Mouse (Mus musculus) neural tube, embryonic 13.5 days (tissue): Measurements from ENCODE around the gene Macf1. TPM values are rescaled to one million over a fixed set of nuclear protein-coding genes. Genes with fewer than 3 reads are reported as not detected.

ENCODE experiments used
- ATAC-seq: fragments of 200-750 bp; cut with Nextera tagmentation; 2 replicates; pipeline ENCODE4 v1.8.0; 2017; ENCODE audit warnings: low read depth, mild to moderate bottlenecking, moderate TSS enrichment, moderate library complexity
- H3K27ac ChIP-seq: fragments of 300-500 bp; sonication (generic); replicated peaks from 2 replicates; pipeline ENCODE4 v1.5.1; 2015; ENCODE audit warnings: moderate library complexity, mild to moderate bottlenecking, inconsistent platforms
- H3K27me3 ChIP-seq: fragments of 300-500 bp; sonication (generic); 2 replicates; pipeline ENCODE4 v1.6.1; 2015; ENCODE audit warnings: mild to moderate bottlenecking, inconsistent platforms
- H3K36me3 ChIP-seq: fragments of 300-500 bp; sonication (generic); 2 replicates; pipeline ENCODE4 v1.6.1; 2015; ENCODE audit warnings: mild to moderate bottlenecking, inconsistent platforms
- H3K4me1 ChIP-seq: fragments of 300-500 bp; sonication (generic); replicated peaks from 2 replicates; pipeline ENCODE4 v1.6.1; 2015; ENCODE audit warnings: inconsistent platforms
- H3K4me2 ChIP-seq: fragments of 300-500 bp; sonication (generic); 2 replicates; pipeline ENCODE4 v1.6.1; 2015; ENCODE audit warnings: inconsistent platforms, mild to moderate bottlenecking, moderate library complexity
- H3K4me3 ChIP-seq: fragments of 300-500 bp; sonication (generic); 2 replicates; pipeline ENCODE4 v1.5.1; 2015; ENCODE audit warnings: mild to moderate bottlenecking, inconsistent platforms
- H3K9ac ChIP-seq: fragments of 300-500 bp; sonication (generic); 2 replicates; pipeline ENCODE4 v1.6.1; 2015; ENCODE audit warnings: moderate library complexity, mild to moderate bottlenecking, inconsistent platforms
- H3K9me3 ChIP-seq: fragments of 300-500 bp; sonication (generic); 2 replicates; pipeline ENCODE4 v1.6.1; 2016; ENCODE audit warnings: inconsistent platforms
- WGBS: fragments of 180-500 bp; shearing (Covaris S2); methylation state at CpG from one replicate; pipeline ENCODE4 v1.1.7; 2015; 5-methylcytosine and 5-hydroxymethylcytosine counted together
- polyA plus RNA-seq: library from polyadenylated mRNA; unstranded; fragments of >200 nt; fragmentation: Nextera tagmentation; extraction: Ambion mirVana; gene quantifications from 2 replicates; pipeline ENCODE4 v1.2.1, GENCODE M21; 2015

The Macf1 gene
- polyA plus RNA-seq, 1 experiment from 2014 or later: 57.7 TPM

DNA sequence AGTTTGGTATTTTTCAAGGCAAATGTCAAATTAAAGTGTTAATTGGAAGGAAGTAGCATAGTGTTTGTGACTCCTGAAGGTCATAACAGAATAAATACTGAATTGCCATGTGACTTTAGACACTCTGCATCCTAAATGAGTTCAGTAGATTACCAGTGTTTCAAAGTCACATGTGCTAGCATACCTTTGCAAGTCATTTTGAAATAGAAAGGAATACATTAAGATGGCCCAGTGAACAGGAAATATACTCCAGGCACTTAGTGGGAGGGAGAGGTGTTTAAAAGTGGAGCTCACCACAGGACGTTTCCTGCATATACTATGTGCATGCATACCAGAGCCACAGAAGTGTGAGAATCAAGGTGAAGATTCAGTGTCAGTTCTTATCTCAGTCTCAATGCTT, 174.0 kb downstream of the Macf1 start:
- Histone ChIP-seq H3K27me3 (no peaks in the 10 kb centered on the region), H3K9me3 (no peaks in the 10 kb centered on the region), H3K9ac (no peak overlapping the region), H3K4me2 (no peak overlapping the region), H3K4me3 (no peak overlapping the region), H3K27ac (no peak overlapping the region), H3K36me3 (peaks cover 77% of the 10 kb centered on the region), H3K4me1 (no peaks in the 10 kb centered on the region)
- no peak for ATAC-seq
- WGBS: 47% methylated on average over 1 of the region's 1 CpGs

DNA sequence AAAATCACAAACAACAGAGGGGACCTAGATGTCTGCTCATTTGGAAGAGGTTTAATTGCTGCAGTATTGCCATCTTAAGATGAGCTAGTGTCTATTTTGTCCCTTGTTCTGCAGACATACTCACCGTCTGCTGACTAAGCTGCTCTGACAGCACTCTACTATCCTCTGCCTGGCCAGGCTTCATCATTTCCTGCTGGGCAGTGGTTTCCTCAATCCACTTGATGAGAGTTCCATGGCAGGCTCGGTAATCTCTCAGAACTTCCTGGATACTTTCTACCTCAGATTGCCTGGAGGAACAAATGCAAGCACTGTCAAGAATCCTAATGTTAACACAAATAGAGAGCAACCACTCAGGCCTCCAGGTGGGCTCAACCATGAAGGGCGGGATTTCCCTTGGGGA, 195.1 kb downstream of the Macf1 start:
- Histone ChIP-seq H3K36me3 (peaks cover 88% of the 10 kb centered on the region), H3K27ac (no peak overlapping the region), H3K27me3 (no peaks in the 10 kb centered on the region), H3K9me3 (no peaks in the 10 kb centered on the region), H3K4me1 (no peaks in the 10 kb centered on the region), H3K4me2 (no peak overlapping the region), H3K9ac (no peak overlapping the region), H3K4me3 (no peak overlapping the region)
- 87% methylated on average over 3 of the region's 3 CpGs for WGBS
- no peak for ATAC-seq

GRCm38 (mm10) chr4:123479991-123480390, 204.2 kb downstream of the Macf1 start:
- 95% methylated on average over 4 of the region's 4 CpGs for WGBS

GRCm38 (mm10) chr4:123478655-123479433, 205.3 kb downstream of the Macf1 start:
- no peak for ATAC-seq
- Histone ChIP-seq H3K9ac (no peak overlapping the region), H3K36me3 (peaks cover 85% of the 10 kb centered on the region)

More at GRCm38 (mm10) chr4:123479991-123480390, 204.2 kb downstream of the Macf1 start:
- ATAC-seq: no peak
- Histone ChIP-seq H3K4me2 (no peak overlapping the region), H3K4me1 (no peaks in the 10 kb centered on the region), H3K27ac (no peak overlapping the region), H3K9ac (no peak overlapping the region), H3K27me3 (no peaks in the 10 kb centered on the region), H3K36me3 (peaks cover 81% of the 10 kb centered on the region), H3K9me3 (no peaks in the 10 kb centered on the region), H3K4me3 (no peak overlapping the region)

DNA sequence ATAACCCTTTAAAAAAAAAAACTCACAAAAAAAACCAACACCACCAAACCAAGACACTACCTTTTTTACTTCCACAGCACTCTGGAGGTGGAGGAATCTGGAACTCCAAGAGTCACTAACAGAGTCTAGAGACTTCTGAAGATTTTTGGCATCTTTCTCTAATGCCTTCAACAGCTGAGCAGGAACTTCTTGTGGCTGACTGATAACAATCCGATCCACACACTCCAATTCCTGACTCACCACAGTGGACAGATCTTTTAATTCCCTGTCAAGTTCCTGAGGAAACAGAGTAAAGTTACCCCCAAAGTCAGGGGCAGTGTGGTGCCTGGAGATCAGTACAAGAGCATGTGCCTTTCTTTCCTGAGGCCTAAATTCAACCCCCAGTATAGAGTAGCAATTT, 218.4 kb downstream of the Macf1 start:
- Histone ChIP-seq H3K36me3 (peaks cover 82% of the 10 kb centered on the region), H3K4me1 (no peaks in the 10 kb centered on the region), H3K27ac (no peak overlapping the region), H3K9me3 (no peaks in the 10 kb centered on the region), H3K4me3 (no peak overlapping the region), H3K27me3 (no peaks in the 10 kb centered on the region), H3K9ac (no peak overlapping the region), H3K4me2 (no peak overlapping the region)
- WGBS: 90% methylated on average over 1 of the region's 1 CpGs
- ATAC-seq: no peak

More at GRCm38 (mm10) chr4:123478655-123479433, 205.3 kb downstream of the Macf1 start:
- WGBS: 86% methylated on average over 8 of the region's 8 CpGs
- no peak overlapping the region for H3K4me3 ChIP-seq
- no peak overlapping the region for H3K4me2 ChIP-seq
- H3K9me3 ChIP-seq: no peaks in the 10 kb centered on the region
- H3K27ac ChIP-seq: no peak overlapping the region
- no peaks in the 10 kb centered on the region for H3K27me3 ChIP-seq
- H3K4me1 ChIP-seq: no peaks in the 10 kb centered on the region

DNA sequence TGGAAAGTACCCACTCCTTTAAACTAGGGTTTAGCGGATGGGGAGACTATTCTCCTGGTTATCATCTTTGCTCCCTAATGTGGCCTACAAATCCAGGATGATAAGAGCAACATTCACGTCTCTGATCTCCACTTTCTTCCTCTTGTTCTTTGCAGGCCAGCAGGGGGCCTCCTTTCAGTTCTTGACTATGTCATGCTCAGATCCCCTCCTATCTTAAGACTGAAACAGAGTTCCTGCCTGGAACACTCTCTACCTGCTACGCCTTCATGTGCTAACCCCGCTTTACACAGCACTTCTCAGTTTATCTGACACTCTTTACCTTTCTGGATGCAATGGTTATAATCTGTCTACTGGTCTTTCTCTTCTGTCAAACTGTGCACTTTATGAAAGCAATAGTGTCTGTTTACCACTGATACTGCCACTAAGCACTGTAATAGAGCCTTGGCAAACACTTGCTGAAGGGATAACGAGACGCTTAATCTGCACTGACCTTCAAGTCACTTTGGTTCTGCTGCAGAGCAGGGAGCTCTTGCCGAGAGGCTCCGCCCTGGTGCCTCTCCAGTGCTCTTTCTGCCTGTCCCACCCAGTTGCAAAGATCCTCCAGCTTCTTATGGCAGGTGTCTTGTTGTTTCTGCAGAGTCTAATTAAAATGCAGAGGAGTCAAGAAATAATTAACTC, 223.4 kb downstream of the Macf1 start:
- no peak for ATAC-seq
- Histone ChIP-seq H3K4me3 (no peak overlapping the region), H3K4me2 (no peak overlapping the region), H3K36me3 (peaks cover 95% of the 10 kb centered on the region), H3K27ac (no peak overlapping the region), H3K9ac (no peak overlapping the region), H3K27me3 (no peaks in the 10 kb centered on the region), H3K9me3 (no peaks in the 10 kb centered on the region), H3K4me1 (no peaks in the 10 kb centered on the region)
- WGBS: 89% methylated on average over 8 of the region's 8 CpGs

DNA sequence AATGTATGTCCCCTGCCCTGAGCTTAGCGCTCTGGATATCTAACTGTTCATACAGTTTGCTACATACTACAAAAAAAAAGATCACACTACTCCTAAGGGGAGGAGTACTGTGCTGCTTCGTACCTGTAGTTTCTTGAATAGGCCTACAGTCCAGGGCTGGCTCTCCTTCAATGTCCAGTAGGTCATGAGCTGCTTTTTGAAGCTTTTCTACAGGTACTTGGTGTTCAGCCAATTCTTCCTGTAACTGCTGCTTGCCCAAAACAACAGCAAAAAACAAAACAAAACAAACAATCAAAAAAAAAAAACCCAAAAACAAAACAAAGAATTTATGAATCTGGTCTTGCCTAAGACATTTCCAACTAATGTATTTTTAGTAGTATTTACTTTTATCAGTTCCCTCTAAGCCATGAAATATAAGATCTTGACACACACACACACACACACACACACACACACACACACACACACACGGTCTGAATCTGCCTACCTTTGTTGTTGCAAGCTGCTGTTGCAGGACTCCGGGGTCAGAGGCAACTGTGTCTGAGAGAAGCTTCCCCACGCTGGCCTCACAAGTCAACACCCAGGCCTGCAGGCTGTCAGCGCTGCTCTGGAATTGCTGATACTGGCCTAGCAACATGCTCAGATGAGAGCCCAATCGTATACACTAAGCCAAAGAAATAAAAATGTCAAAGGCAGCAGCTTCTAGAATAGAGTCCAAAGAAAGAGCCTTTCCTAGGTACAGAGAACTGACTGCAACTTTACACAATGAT, 229.1 kb downstream of the Macf1 start:
- Histone ChIP-seq H3K9ac (no peak overlapping the region), H3K4me2 (no peak overlapping the region), H3K27me3 (no peaks in the 10 kb centered on the region), H3K4me3 (no peak overlapping the region), H3K9me3 (no peaks in the 10 kb centered on the region), H3K36me3 (peaks cover 88% of the 10 kb centered on the region), H3K4me1 (no peaks in the 10 kb centered on the region), H3K27ac (no peak overlapping the region)
- no peak for ATAC-seq
- WGBS: 82% methylated on average over 7 of the region's 7 CpGs

- Histone ChIP-seq H3K36me3 (peaks cover 89% of the 10 kb centered on the region), H3K27ac (no peak overlapping the region), H3K4me2 (no peak overlapping the region), H3K9me3 (no peaks in the 10 kb centered on the region), H3K27me3 (no peaks in the 10 kb centered on the region), H3K9ac (no peak overlapping the region), H3K4me3 (no peak overlapping the region), H3K4me1 (no peaks in the 10 kb centered on the region)
- ATAC-seq: no peak
- WGBS: 96% methylated on average over 1 of the region's 1 CpGs
These were observed 230.4 kb downstream of the Macf1 start for GRCm38 (mm10) chr4:123453729-123454128.

DNA sequence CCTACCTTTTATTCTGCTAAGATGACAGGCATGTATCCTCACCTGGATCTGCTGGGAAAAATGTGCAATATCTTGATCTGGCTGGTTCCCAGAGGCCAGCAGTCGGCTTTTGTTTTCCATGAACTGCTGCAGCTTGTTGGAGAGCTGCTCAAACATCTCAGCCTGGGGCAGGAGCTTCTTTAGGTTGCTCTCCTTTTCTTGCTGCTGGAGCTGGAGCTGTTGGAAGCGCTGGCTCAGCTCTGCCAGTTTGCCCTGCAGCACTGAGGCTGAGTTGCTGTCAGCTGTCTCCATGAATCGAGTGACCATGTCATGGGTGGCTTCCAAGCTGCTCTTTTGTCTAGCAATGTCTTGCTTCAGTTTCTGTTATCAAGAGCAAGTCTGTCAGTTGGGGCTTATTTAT, 232.2 kb downstream of the Macf1 start:
- Histone ChIP-seq H3K27me3 (no peaks in the 10 kb centered on the region), H3K4me1 (no peaks in the 10 kb centered on the region), H3K36me3 (peaks cover 89% of the 10 kb centered on the region), H3K4me2 (no peak overlapping the region), H3K27ac (no peak overlapping the region), H3K4me3 (no peak overlapping the region), H3K9ac (no peak overlapping the region), H3K9me3 (no peaks in the 10 kb centered on the region)
- ATAC-seq: no peak
- WGBS: 94% methylated on average over 3 of the region's 3 CpGs

- H3K4me2 ChIP-seq: no peak overlapping the region
- no peaks in the 10 kb centered on the region for H3K9me3 ChIP-seq
- H3K9ac ChIP-seq: no peak overlapping the region
- no peak overlapping the region for H3K4me3 ChIP-seq
- H3K36me3 ChIP-seq: peaks cover 78% of the 10 kb centered on the region
- no peak for ATAC-seq
- no peaks in the 10 kb centered on the region for H3K27me3 ChIP-seq
- H3K4me1 ChIP-seq: no peaks in the 10 kb centered on the region
- H3K27ac ChIP-seq: no peak overlapping the region
These were observed 234.9 kb downstream of the Macf1 start for GRCm38 (mm10) chr4:123449304-123449703.

GRCm38 (mm10) chr4:123448015-123448414, 236.1 kb downstream of the Macf1 start:
- Histone ChIP-seq H3K4me1 (no peaks in the 10 kb centered on the region), H3K27me3 (no peaks in the 10 kb centered on the region), H3K27ac (no peak overlapping the region), H3K9ac (no peak overlapping the region), H3K4me3 (no peak overlapping the region), H3K9me3 (no peaks in the 10 kb centered on the region), H3K4me2 (no peak overlapping the region), H3K36me3 (peaks cover 79% of the 10 kb centered on the region)
- no peak for ATAC-seq
- 92% methylated on average over 2 of the region's 2 CpGs for WGBS

DNA sequence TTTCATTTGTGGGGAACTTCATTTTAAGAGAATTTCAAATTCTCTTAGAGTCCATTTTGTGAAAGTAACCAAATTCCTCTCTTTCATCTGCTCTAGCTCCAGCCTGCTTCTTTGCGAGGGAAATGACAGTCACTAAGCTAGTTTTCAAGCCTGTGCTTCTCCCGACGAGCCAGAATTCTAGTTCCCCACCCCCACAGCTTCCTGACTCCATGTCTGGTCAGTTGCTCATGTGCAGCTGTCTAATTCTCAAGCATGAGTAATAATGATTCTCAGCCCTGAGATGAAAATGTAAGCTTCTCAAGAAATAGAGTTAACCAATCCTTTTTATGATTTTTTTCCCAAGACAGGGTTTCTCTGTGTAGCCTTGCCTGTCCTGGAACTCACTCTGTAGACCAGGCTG, 236.9 kb downstream of the Macf1 start:
- no peak overlapping the region for H3K4me2 ChIP-seq
- no peaks in the 10 kb centered on the region for H3K9me3 ChIP-seq
- no peak for ATAC-seq
- H3K27ac ChIP-seq: no peak overlapping the region
- H3K27me3 ChIP-seq: no peaks in the 10 kb centered on the region
- WGBS: 86% methylated on average over 3 of the region's 3 CpGs
- H3K36me3 ChIP-seq: peaks cover 78% of the 10 kb centered on the region
- H3K9ac ChIP-seq: no peak overlapping the region
- no peak overlapping the region for H3K4me3 ChIP-seq
- no peaks in the 10 kb centered on the region for H3K4me1 ChIP-seq
